Mouse (Mus musculus) urinary bladder, postnatal 25 days (tissue): ENCODE measurements around the gene Prkar2b.
"Not testable (repeated sequence)": the region's sequence is repeated elsewhere in the genome, so short reads cannot be mapped to it uniquely, and the experiment has no call there.

Experiments used
- DNase-seq: peaks from one replicate; pipeline ENCODE4 v3.0.0; 2022; ENCODE audit warnings: low spot score

Gene Prkar2b

GRCm38 (mm10) chr12:32059707-32060106 is 1.4 kb downstream of the Prkar2b start:
- no peak for DNase-seq

- no peak for DNase-seq
These were observed 2.0 kb downstream of the Prkar2b start for GRCm38 (mm10) chr12:32059135-32059534.

GRCm38 (mm10) chr12:32057461-32058199 is 3.5 kb downstream of the Prkar2b start:
- DNase-seq, result no peak

- DNase-seq, result no peak
These were observed 5.3 kb downstream of the Prkar2b start for GRCm38 (mm10) chr12:32055797-32056196.

GRCm38 (mm10) chr12:32054476-32055166 is 6.5 kb downstream of the Prkar2b start:
- DNase-seq, result no peak

DNA sequence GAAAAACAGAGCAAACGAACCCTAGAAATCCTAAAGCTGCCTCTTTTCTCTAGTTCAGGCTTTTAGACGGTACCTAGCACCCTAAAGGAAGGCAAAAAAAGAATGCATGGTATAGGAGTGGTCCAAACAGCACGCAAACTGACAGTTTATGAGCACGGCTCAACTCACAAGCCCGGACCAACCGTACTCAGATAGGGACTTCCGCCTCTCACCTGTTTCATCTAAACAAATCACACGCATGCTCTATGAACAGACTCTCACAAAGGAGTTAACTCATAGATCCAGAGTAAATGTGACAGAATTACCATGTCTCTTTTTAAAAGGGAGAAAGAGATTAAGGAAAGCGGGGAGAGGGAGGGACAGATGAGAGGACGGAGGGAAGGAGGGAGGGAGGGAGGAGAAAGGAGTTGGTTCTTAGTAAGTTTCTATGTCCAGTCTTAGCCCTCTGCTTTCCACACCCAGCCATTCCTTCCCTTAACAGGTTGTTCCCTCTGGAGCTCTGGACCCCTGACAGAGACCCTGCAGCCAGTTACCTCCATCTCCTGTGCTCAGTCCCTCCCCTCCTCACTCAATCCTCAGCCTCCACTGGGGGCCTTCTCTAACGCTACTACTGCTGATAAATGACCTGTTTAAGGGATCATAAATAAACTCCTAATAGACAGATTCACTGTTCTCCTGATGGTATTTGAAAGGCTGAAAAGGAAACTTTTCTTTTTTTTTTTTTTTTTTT is 7.3 kb downstream of the Prkar2b start:
- no peak for DNase-seq

- DNase-seq, result no peak
These were observed 8.2 kb downstream of the Prkar2b start for GRCm38 (mm10) chr12:32052882-32053281.

- no peak for DNase-seq
These were observed 10.9 kb downstream of the Prkar2b start for GRCm38 (mm10) chr12:32050165-32050564.

GRCm38 (mm10) chr12:32045566-32046330 is 15.3 kb downstream of the Prkar2b start:
- no peak for DNase-seq

DNA sequence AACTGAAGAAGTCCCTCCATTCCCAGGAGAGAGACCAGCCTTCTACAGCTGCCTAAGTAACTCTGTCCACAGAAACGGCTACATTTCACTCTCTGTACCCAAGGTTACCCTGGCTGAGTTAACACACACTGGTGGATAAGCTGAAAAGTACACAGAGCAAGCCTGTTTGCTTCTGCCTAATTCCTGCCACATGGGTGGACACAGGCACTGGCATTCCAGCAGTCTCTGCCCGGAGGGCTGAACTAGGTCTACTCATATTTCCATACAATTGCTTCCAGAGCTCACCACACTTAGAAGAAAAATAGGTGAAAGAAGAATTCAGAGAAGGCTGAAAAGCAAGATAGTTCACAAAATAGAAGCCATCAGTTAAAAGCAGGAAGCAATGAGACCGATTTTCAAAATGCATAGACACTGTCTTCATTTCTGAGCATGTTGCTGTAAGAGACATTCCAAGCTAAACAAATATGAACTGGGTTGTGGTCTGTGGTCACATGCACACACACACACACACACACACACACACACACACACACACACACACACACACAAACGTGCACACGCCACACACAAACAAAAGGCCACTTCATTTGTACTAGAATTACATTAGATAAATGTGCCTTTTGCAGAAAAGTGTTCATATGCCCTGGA is 16.5 kb downstream of the Prkar2b start:
- DNase-seq, result no peak

DNA sequence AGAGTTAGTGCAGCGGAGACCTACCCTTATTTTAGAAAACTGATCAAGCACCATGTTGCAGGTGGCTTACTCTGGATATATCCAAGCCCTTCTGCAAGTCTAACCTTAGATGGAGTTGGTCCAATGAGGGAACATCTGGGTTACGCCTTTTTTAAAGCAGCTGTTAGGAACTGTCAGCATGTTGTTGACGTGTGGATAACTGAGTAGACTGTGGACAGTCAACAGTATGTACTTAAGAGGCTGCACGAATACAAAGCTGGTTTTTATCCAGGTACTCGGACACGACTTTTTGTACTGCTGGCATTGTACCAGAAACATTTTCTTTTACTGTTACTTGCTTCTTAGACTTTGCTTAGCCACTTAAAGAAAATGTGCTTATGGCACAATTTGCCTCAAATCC is 27.6 kb downstream of the Prkar2b start:
- no peak for DNase-seq

GRCm38 (mm10) chr12:32032917-32033316 is 28.2 kb downstream of the Prkar2b start:
- DNase-seq, result no peak

DNA sequence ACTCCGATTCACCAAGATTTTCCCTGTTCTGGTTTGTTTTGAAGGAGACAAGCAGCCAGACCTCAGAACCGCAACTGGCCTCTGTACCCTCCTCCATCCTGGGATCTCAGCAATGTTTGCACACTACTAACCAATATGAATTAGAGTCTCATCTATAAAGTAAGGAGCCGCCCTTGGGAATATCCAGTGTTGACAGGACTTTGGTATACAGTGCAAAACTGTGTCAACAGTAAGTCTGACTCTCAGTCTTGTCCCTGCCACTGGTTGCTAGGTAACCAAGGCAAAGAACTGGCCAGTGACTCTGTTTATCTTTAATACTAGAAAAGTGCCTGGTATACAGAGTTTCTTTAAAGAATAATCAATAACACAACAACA is 42.7 kb downstream of the Prkar2b start:
- no peak for DNase-seq

DNA sequence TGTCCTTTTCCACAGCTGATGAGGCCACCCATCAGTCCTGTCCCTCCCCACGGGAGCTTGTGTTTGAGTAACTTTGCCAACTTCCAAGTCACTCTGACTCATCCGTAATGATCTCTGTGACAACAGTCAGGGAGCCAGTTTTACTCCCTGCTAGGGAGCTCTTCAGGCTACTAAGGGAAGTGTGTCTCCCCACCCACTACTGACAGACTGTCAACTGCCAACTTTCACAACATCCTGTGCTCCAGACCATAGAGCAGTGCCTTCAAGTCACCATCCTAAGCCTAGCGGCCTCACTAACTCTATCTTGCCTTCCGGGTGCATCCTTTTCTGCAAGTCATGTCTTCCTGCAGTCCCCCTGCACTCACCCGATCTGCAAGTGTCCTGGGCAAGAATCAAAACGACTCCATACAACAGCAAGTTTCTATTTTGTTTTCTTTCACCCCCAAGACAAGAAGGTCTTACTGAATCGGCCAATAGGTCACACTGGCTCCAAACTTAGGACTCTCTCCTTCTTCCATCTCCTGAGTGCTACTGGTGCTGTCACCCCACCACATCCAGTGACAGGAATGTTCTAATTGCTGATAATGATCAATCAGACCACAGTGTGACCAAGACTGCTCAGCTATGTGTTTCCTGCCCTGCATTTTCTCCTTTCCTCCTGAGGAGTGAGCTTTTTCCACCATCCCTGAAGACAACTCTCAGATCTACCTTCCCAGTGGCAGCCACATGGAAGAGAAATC is 43.3 kb downstream of the Prkar2b start:
- no peak for DNase-seq

DNA sequence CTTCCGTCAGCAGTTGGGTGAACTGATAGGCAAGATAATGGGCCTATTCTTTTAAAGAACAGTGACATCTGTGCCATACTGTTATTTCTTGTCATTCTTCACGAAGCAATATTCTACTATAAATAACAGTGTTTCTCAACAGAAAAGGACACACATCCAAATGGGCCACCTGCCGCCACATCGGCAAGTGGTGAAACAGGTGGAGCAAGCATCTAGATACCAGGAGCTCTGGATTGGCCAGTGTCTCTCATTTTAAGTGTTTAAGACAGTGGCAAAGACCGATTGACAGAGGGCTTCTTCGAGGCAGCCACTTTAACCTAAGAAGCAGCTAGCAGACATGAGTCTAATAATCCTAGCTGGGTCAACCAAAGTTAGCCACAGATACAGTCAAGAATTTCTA is 44.6 kb downstream of the Prkar2b start:
- DNase-seq, result no peak

DNA sequence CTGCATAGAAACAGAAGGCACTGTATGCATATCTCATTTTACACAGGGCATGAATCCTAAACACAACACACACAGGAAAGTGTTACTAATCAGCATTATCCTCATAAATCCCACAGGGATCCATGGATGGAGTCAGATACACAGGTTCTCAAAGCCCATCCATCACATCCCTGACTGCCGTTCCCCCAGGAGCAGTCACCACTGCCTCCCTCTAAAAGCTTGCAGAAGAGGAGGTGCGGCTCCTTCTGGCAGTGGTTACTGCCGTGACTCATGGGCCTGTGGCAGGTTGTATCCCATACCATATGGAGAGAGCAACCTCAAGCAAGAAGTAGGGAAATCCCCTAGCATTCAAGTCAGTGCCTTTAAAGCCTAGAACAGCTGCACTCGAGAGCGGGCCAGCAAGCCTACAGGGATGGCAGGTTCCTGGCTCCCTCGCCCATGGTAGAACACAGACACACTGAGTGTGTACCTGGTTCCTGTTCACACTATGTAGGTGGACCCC is 45.8 kb downstream of the Prkar2b start:
- DNase-seq, result no peak

DNA sequence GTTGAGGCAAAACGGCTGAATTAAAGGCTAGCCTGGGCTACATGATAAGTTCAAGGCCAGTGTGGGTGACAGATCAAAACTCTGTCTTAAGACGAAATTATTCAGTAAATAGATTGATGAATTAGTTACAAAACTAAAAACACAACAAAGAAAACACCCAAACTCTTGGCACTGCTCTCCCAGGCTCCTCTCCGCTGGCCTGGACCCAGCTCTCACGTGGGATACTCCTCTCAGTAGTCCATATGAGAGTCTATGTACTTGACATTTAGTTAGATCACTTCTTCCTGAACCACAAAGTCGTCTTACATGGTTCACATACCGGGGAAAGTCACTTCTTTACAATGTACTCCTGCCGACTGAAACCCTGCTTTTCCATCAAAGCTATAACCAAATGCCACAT is 46.3 kb downstream of the Prkar2b start:
- DNase-seq, result no peak

GRCm38 (mm10) chr12:32012169-32012568 is 48.9 kb downstream of the Prkar2b start:
- no peak for DNase-seq

DNA sequence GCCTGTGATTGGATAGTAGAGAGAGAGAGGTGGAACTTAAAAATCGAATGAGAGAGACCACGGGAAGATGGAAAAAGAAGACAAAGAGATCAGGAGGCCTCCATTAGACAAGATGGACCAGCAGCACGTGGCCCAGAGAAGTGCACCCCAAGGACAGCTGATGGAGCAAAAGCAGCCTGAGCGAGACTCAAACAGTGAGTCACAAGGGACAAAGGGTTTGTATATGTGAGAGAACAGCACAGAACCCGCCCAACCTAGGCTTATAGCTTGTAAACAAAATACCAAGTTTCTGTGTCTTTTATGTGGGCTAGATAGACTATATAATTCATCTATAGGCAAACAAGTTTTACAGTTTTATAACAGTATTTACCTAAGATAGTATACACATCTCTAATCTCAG is 50.0 kb downstream of the Prkar2b start:
- DNase-seq, result no peak

GRCm38 (mm10) chr12:32009985-32010369 is 51.1 kb downstream of the Prkar2b start:
- DNase-seq, result not testable (repeated sequence)
